Mouse (Mus musculus): Measurements from ENCODE around the gene Tbca.

Tbca gene

DNA sequence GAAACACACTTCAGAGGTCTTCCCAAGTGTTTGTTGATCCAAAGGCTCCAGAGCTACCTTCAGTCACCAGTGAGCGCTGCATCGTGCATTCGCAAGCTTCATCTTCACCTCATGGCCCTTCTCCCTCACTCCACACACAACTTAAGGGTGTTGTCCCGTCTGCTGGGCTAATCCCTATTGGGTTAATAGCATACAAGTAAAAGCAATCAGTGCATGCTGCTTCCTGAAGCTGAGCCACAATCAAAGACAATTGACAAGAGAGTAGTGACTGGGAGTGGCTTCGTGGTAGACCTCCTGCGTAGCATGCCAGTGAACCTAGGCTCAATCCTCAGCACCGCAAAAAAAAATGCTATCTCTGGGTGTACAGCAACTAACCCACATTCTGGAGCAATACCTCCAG lies 59.2 kb downstream of the Tbca start:
- no peak for DNase-seq (ENCODE audit: low read depth)

DNA sequence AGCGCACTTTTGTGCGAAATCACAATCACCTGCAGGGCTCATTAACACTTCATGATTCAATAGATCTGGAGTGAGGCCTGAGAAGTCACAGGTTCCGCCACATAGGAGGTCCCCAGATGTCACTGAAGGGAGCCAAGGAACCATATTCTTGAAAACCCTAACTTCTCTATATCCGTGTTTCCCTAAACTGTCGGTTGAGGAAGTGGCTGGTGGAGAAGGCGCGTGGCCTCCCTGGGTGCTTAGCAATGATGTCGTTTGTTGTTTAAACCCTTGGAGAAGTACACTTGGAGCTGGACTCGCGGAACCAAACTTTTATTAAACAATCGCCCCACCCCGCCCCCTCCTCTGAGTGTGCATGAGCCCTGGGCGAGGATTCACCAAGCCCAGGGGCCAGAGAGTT lies 60.6 kb downstream of the Tbca start:
- DNase-seq (ENCODE audit: low read depth), result no peak

DNA sequence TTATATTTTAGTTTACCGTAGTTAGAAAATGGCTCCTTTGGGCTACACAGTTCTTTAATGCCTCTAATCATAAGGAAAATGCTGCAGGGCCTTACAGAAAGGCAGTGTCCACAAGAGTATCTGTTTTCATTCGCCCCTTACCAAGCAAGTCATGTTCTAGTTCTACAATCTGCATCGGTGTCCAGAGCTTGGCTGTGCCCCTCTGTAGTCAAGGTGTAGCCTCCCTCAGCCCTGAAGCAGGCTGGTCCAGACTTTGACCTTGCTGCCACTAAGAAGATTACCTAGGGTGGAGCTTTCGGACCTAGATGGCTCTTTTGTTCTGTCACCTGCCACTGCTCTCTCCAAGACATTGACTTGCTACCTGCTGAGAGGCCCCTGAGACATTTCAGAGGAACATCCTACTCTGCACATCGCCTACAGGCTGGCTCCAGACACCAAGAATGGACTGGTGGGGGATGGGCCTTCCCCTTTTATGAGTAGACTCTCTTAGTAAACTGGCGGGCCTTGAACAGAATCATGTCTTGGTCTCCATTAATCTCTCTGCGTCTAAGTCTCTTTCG lies 69.4 kb downstream of the Tbca start:
- DNase-seq (ENCODE audit: low read depth), result no peak

DNA sequence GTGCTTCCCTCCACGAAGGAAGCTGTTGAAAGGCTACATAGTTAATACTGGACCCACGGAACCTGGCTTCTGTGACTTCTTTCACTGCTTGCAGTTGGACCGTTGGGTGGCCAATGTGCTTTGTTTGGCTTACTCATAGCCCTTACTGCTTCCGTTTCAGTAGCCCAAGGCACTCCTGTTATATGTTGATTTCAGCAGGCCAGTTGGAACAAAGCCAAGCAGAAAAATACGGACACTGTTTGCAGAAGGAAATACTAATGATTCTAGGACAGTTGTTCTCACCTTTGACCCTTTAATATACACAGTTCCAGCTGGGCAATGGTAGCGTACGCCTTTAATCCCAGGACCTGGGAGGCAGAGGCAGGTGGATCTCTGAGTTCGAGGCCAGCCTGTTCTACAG lies 70.5 kb downstream of the Tbca start:
- peak; percentile 92 for DNase-seq (ENCODE audit: low read depth)

DNA sequence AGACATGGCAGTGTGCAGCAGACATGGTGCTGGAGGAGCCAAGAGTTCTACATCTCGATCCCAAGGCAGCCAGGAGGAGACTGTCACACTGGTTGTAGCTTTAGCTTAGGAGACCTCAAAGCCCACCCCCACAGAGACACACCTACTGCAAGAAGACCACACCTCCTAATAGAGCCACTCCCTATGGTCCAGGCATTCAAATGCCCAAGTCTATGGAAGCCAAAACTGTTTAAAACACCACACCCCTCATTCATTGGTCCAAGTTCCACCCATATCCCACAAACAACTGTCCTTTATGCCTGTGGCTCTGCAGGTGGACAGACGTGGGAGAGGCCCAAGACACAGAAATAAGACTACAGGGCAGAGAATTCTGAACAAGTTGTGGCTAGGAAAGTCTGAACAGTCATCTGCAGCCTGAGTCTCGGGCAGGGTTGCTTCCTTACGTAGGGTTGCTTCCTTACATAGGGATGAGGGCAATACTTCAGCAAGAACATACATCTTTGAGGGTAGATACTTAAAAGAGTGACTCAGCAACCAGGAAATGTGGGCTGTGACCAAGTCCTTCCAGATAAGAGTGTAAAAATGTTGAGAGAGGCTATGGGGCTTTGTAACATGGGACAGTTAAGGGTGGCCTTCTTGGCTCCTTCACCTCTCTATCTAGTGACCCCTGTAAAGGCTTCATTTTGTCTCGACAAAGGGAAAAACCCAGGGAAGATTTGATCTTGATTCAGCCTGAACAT lies 74.0 kb downstream of the Tbca start:
- DNase-seq (ENCODE audit: low read depth), result peak; percentile 90

DNA sequence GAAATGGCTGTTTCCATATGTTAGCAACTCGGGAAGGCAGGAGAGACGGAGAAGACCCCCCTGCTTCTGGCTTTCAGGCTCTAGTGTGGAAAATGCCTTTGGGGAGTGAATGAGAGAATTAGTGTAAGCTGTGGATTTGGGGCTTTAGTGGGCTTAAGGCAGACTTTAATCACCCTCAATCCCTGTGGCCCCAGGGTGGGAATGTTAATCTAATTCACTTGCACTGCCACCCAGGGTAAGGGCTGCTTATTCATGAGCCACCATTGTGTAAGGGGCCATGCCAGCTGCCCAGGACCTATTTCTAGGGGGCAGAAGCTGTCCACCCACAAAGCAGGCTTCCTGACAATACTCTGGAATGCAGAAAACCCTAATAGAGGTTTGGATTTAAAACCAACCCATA lies 78.2 kb downstream of the Tbca start:
- no peak for DNase-seq (ENCODE audit: low read depth)

DNA sequence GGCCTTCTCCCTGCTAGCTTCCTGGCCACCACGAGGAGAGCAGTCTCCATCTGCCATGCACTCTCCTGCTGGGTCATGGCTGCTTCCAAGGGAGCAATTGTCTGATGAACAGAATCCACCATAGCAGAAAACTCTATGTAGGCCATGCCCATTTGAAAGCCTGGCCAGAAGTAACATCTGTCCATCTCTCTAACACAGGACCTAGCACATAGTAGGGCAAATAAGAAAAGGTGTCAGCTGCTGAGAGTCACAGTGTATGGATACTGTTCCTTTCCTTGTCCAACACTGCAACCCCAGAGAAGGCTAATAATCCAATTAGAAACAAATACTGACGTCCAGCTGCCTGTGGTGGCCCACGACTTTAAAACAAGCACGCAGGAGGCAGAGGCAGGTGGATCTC lies 79.1 kb downstream of the Tbca start:
- DNase-seq (ENCODE audit: low read depth), result no peak

DNA sequence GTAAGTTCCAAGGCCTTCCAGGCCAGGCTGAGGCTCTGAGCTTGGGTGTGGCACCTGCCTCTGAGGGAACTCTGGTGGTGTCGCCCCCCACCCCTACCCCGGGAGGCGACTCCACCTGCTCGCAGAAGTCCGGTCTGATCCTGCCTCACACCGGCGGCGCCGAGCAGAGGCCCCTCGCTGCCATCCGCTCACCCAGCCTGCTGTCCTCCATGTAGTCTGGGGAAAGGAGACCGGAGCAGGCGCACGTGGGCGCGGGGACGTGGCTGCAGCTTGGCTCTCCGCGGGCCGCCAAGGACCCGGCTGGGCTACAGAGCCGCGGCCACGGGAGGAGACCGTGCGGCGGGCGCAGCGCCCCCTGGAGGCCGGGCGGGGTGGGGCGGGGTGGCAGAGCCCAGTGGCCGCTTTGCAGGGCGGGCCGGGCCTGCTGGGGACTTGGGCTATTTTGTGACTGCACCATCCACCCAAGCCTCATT lies 79.8 kb downstream of the Tbca start:
- no peak for DNase-seq (ENCODE audit: low read depth)

DNA sequence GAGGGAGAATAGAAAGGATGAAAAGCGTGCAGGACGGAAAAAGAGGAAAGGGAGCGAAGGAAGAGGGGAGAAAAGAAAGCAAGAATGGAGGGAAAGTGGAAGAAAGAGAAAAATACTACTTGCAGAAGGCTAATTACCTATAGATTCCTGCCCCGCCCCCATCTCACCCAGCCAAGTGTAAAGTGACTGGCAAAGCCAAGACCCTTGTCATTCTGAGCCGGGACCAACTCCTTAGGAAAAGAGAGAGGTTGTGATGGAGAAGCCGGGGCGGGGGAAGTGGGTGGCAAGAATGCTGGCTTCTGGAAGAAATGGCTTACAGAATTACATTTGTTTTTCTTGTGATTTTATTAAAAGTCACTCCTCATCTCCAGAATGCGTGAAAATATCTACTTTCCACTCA lies 80.8 kb downstream of the Tbca start:
- no peak for DNase-seq (ENCODE audit: low read depth)

DNA sequence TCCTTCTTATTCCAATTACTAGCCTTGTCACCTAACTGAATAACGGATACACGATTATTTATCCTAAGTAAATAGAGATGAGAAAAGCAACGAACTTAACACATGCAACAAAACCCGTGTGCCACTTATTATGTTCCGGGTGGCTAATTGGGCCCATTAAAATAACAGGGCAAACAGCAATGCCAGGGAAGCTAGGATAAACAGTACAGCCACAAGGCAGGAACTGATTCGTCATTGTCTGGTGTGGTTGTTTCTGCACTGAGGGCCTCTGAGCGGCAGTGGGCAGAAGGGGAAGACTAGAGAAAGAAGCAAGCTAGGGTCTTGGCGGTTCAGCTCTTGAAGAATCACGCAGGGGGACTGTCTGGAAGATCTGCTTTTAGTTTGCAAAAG lies 81.4 kb downstream of the Tbca start:
- DNase-seq (ENCODE audit: low read depth), result peak; percentile 28

DNA sequence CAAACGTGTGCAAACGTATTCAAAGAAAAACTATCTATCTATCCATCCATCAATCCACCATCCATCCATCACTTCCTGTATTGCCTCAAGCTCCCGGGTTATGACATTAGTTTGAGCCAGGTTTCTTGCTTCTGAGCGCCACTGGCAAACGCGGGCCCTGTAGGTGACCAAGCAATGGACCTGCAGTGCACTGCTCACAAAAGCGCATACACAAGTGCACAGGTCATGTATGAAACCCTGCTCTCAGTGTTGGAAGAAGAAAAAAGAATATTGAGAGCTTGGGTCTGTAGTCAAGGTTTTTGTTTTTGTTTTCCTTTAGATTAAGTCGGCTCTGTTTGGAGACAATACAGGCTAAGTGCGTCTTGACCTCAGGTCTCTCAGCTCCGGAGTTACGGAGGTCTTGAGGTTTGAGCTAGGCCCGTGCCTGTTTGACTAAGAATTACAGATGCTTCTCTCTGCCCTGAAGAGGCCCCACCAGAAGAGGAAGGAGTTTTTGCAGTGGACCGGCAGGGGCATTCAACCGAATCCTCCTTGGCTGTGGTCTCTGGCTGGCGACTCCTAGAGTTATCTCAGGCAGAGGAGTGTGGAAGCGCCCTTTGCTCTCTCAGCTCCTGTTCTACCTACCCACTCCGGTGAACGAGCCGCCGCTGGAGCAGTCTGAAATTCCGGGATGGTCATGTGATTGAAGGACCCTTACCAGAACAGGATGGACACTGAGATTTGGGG lies 81.9 kb downstream of the Tbca start:
- DNase-seq (ENCODE audit: low read depth), result no peak

DNA sequence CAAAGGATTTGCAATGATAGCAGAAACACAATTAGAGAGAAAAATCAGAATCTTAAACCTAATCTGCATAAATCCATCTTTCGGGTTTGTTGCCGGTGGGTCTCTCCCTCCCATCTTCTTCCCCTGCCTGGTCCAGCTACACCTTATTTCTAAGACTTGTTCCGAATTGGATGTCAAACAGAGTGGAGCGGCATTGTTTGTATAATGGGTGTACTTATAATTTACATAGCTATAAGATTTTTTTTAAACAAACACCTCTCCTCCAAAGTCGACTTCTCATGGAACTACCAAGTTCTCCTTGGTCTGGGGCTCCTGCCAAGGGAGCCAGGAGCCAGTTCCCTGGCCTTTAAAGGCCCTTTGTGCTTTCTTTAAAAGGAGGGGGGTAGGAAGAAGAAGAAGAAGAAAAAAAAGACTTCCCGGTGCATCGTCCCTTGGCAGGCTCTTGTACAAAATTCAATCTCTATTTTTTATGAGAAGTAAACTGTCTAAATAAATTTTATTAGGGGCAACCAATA lies 83.2 kb downstream of the Tbca start:
- DNase-seq (ENCODE audit: low read depth), result no peak

DNA sequence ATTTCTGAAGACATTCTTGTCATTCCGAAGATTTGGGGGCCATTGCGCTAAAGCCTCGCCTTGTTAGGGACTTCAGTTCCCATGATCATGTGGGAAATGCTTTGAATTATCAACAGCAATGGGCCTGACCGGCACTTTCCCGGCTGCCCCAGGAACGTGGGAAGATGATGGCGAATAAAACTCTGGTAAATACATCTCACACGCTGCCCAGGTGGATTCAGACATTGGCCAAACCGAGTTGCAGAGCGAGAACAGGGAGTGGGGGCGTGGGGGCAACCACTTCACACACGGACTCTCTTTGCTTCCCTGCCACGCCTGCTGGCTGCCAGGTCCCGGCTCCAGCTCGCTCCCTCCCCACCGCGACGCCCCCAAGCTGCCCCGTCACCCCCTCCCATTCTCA lies 83.7 kb downstream of the Tbca start:
- DNase-seq (ENCODE audit: low read depth), result no peak

DNA sequence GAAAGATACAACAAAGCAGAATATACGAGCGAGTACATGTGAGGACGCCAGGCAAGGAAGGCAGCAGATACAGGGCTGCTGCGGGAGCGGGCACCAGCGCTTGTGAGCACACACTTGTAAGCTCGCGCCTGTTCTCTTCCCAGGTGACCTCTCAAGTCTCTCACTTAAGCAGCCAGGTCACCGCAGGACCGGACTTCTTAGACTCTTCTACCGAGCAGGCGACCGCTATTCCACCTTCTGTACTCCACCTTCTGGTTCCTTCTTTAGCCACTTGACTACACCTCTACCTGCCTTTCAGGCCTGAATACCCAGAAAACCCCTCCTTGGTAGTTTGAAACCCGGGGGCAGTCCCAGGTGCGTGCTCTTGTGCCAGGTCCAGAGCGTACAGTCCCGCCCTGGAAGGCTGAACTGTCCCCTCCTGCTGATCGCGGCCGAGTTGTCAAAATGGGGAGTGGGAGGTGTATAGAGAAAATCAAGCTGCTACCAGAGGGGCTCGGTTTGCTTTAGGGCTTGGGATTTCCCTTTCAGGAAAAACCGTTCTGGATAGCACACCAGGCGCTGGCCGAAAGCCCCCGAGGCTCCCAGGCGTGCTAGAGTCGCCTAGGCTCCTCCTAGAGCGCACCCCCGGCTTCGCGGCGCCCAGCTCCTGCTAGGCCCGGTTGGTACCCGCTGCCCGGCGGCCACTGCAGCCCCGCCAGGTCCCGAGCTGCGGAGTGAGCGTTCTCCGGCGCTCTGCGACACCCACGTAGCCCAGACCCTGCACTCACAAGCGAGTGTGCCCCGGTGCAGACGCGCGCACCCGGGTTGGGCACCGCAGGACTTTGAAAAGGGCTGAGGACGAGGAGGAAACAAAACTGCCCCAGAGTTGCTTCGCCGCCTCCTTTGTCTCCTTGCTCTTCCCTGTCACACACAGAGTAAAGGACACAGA lies 84.7 kb downstream of the Tbca start:
- DNase-seq (ENCODE audit: low read depth), result no peak

DNA sequence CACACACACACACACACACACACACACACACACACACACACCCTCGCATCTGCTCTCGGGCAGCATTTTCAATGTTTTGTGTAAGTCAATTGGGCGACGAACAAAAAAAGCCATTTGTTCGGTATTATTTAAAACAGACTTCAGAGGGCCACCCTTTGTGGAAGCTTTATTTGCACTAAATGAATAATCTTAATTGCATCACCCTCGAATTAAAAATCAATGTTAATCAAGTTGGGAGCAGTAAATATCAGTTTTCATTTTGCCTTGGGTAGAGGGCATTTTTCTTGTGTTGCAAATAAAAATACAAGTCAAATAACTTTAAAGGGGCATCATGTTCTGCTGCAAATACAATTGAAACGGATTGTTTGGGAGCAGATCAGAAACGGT lies 85.3 kb downstream of the Tbca start:
- no peak for DNase-seq (ENCODE audit: low read depth)

DNA sequence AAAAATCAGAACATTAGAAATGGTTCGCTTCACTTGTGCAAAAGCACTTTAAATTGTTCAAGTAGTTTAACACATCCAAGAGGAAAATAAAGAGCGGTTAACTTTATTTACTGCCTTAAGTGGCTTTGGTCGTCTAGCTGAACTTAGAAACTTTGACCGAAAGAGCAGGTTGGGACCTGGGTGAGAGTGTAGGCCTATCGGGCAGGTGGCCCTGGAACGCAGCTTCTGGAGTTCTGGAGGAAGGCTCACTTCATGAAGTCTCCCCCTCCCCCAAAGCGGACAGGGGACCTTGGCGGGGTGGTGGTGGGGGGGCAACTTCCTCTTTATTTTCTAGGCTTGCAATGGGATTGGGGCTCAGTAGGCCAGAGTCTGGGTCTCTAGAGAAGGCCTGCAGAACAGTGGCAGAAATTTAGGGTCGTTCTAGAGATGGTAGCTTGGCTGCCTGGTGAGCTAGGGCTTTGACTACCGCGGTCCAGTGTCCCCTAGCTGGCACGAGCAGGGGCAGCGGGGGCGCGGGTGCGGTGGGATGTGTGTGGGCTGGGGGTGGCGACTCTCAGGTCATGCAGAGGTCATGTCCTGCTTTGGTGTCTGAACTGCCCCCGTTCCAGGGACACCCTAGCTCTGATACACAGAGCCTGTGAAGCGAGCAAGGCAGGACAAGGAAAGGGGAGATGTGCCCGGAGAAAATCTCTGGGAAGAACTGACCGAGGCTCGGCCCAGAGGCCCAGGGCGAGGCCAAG lies 86.1 kb downstream of the Tbca start:
- no peak for DNase-seq (ENCODE audit: low read depth)

DNA sequence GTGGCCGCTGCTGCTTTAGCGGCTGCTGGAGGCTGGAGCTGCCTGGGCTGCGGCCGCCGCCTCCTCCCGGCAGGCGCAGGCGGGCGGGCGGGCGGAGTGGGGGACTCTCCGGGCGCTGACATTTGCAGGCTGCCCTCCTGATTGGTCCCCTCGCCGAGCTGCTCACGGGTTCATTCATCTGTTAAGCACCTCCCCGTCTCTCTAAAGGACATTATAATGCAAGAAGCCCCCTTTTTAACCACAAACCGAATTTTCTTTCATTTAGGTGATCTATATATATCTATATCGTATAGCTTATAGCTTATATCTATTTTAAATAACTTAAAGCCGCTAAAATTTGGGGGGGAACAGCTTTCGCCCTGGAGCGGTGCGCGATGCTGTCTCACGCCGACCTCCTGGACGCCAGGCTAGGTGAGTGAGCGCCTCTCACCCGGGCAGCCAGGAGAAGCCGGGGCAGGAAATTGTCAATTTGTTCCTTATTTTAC lies 86.7 kb downstream of the Tbca start, which contains the start of gene Otp:
Gene Otp, plus strand, starts transcription at position 207 of the 485 bp plus-strand sequence.
- no peak for DNase-seq (ENCODE audit: low read depth)

DNA sequence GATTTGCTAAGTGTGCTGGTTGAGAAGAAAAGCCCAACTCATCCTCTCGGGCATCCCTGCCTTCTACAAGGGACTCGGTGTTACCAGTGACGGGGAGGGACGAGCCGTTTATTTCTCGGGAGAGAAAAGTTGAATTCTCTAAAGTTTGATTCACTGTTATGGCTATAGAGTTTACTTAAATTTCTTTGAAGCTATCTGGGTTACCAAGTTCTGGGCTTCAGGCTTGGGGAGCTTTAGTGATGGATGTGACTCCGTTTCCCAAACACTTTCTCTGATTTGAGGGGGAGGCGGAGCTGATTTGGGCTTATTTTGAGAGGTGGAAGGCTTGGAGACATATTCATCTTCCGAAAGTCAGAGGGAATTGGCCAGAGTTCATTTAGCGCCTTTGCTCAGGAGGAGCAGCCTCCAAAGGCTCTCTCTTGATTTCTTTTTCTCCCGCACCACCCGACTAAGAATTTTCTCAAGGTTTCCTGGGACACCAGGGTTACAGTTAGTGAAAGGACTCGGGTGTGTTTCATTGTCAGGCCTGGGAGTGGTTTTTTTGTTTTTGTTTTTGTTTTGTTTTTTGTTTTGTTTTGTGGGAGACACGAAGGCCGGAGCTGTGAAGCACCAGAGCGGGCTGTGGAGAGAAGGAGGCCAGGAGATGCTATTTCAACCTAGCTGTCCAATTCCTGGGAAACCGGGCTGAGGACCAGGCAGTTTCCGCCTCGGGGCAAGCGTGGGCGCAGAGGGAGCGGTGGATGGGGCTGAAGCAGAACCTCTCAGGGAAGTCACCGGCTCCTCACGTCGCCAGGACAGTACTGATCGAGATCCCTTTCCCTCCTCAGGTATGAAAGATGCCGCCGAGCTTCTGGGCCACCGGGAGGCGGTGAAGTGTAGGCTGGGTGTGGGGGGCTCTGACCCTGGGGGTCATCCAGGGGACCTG lies 87.8 kb downstream of the Tbca start:
- no peak for DNase-seq (ENCODE audit: low read depth)

DNA sequence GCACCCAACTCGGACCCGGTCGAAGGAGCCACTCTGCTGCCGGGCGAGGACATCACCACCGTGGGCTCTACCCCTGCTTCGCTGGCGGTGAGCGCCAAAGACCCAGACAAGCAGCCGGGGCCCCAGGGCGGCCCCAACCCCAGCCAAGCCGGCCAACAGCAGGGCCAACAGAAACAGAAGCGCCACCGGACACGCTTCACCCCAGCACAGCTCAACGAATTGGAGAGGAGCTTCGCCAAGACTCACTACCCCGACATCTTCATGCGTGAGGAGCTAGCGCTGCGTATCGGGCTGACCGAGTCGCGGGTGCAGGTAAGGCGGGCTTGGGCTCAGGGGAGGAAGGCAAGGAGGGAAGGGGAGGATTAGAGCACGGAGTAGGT lies 88.5 kb downstream of the Tbca start:
- no peak for DNase-seq (ENCODE audit: low read depth)

All from 416B (cell line).